Comparison of ENCODE assay signal across 10 mouse cellular contexts in genomic region chr14:75455361-75455742, GRCm38 (mm10). TPM values are rescaled to one million over a fixed set of nuclear protein-coding genes. Genes with fewer than 3 reads are reported as not detected.
A peak's percentile ranks its signal among the peaks of the same experiment; 100 is the strongest.
DNase-seq lines count a peak whose midpoint lies in the region; ATAC-seq and TF ChIP-seq lines count a peak whose summit lies in the region.
"Had no signal": no experiment of that assay in that cellular context is flagged by ENCODE, and none has a peak within 500 bp of the region (broad histone marks: within the 10 kb centered on the region; RNA-seq: fewer than 3 reads in every experiment).

No protein-coding gene starts in this region.

- H3K4me3 ChIP-seq in lung, embryonic 14.5 days (ENCODE audit: low read depth, low read length) = no peak overlapping the region
- H3K4me3 ChIP-seq in forebrain, embryonic 15.5 days = peak overlapping the region; percentile 54
- H3K4me3 ChIP-seq in intestine, postnatal 0 days (ENCODE audit: low read depth, low read length) = no peak overlapping the region
- no peak overlapping the region for H3K4me3 ChIP-seq in stomach, embryonic 15.5 days (replicated peaks)
- H3K4me3 ChIP-seq: erythroblast, embryonic 14.5 days had no signal

- no peaks in the 10 kb centered on the region for H3K9me3 ChIP-seq in lung, embryonic 14.5 days (ENCODE audit: low read depth, low read length)
- H3K9me3 ChIP-seq in forebrain, embryonic 15.5 days = no peaks in the 10 kb centered on the region
- H3K9me3 ChIP-seq in intestine, postnatal 0 days (ENCODE audit: control insufficient read depth) = no peaks in the 10 kb centered on the region
- no peaks in the 10 kb centered on the region for H3K9me3 ChIP-seq in stomach, embryonic 15.5 days

- no peak for TF ChIP-seq CTCF in lung, embryonic 14.5 days (IDR thresholded peaks at IDR 0.05; ENCODE audit: low read depth)
- TF ChIP-seq CTCF in intestine, postnatal 0 days (IDR thresholded peaks at IDR 0.05; ENCODE audit: low read depth) = no peak

- no peaks in the 10 kb centered on the region for H3K4me1 ChIP-seq in lung, embryonic 14.5 days (ENCODE audit: insufficient read depth)
- peaks cover 59% of the 10 kb centered on the region for H3K4me1 ChIP-seq in forebrain, embryonic 15.5 days
- H3K4me1 ChIP-seq in intestine, postnatal 0 days (replicated peaks; ENCODE audit: control insufficient read depth, insufficient read depth, low read length) = no peaks in the 10 kb centered on the region
- H3K4me1 ChIP-seq in stomach, embryonic 15.5 days = peaks cover 12% of the 10 kb centered on the region; the same call in 1 of the 2 replicates

- no peak overlapping the region for H3K27ac ChIP-seq in lung, embryonic 14.5 days (ENCODE audit: low read depth)
- peak overlapping the region; percentile 94 for H3K27ac ChIP-seq in forebrain, embryonic 15.5 days (replicated peaks)
- H3K27ac ChIP-seq in intestine, postnatal 0 days (ENCODE audit: low read depth, low read length) = no peak overlapping the region
- H3K27ac ChIP-seq in stomach, embryonic 15.5 days = no peak overlapping the region

- no peak overlapping the region for H3K9ac ChIP-seq in lung, embryonic 14.5 days
- peak overlapping the region; percentile 56 for H3K9ac ChIP-seq in forebrain, embryonic 15.5 days (replicated peaks)
- H3K9ac ChIP-seq in intestine, postnatal 0 days (ENCODE audit: low read depth, low read length) = no peak overlapping the region
- no peak overlapping the region for H3K9ac ChIP-seq in stomach, embryonic 15.5 days

- no peak for ATAC-seq in lung, embryonic 14.5 days (ENCODE audit: insufficient read depth)
- ATAC-seq in forebrain, embryonic 15.5 days (replicated peaks) = no peak
- no peak for ATAC-seq in intestine, postnatal 0 days
- ATAC-seq in stomach, embryonic 15.5 days (ENCODE audit: insufficient read depth, low FRiP score, low read depth) = no peak

- DNase-seq in lung, embryonic 14.5 days = no peak
- DNase-seq in lung, postnatal 36 days = no peak
- no peak for DNase-seq in T-cell, adult 2 months (ENCODE audit: low spot score)
- no peak for DNase-seq in urinary bladder, postnatal 4 days (ENCODE audit: low spot score in 2 of 2)
- DNase-seq: gastrocnemius, postnatal 25 days; kidney, adult 8-10 months had no signal

- H3K27me3 ChIP-seq in lung, embryonic 14.5 days (ENCODE audit: insufficient read depth, low read length) = peaks cover 17% of the 10 kb centered on the region; the same call in 1 of the 2 replicates
- H3K27me3 ChIP-seq in forebrain, embryonic 15.5 days = no peaks in the 10 kb centered on the region
- H3K27me3 ChIP-seq in intestine, postnatal 0 days (replicated peaks; ENCODE audit: control insufficient read depth, insufficient read depth, low read length) = peaks cover 15% of the 10 kb centered on the region; the same call in 1 of the 2 replicates
- H3K27me3 ChIP-seq in stomach, embryonic 15.5 days (replicated peaks) = 0 out of 2 replicates have a peak, but pooled peaks cover 7% of the 10 kb centered on the region

- WGBS in lung, embryonic 14.5 days = 6% methylated on average over 3 of the region's 3 CpGs
- 8% methylated on average over 3 of the region's 3 CpGs for WGBS in forebrain, embryonic 15.5 days
- 10% methylated on average over 3 of the region's 3 CpGs for WGBS in intestine, postnatal 0 days
- 11% methylated on average over 3 of the region's 3 CpGs for WGBS in stomach, embryonic 15.5 days

- peak overlapping the region; percentile 58; the same call in 1 of the 2 replicates for H3K4me2 ChIP-seq in lung, embryonic 14.5 days
- peak overlapping the region; percentile 75 for H3K4me2 ChIP-seq in forebrain, embryonic 15.5 days (replicated peaks)
- H3K4me2 ChIP-seq in intestine, postnatal 0 days (replicated peaks; ENCODE audit: low read depth) = peak overlapping the region; percentile 58
- peak overlapping the region; percentile 65; the same call in 1 of the 2 replicates for H3K4me2 ChIP-seq in stomach, embryonic 15.5 days

- H3K36me3 ChIP-seq in lung, embryonic 14.5 days (ENCODE audit: insufficient read depth) = no peaks in the 10 kb centered on the region
- H3K36me3 ChIP-seq in forebrain, embryonic 15.5 days = no peaks in the 10 kb centered on the region
- H3K36me3 ChIP-seq in intestine, postnatal 0 days (ENCODE audit: control insufficient read depth, insufficient read depth) = no peaks in the 10 kb centered on the region
- H3K36me3 ChIP-seq in stomach, embryonic 15.5 days = no peaks in the 10 kb centered on the region

RNA-seq across cellular contexts. Expression of gene Siah3, which starts 0.4 kb away (rescaled TPM):
- polyA plus RNA-seq in lung, embryonic 14.5 days (2014; fragmentation: Nextera tagmentation; extraction: Ambion mirVana) = 0.07 TPM in 1 of 2 replicates, not detected in the other
- polyA plus RNA-seq in forebrain, embryonic 15.5 days (2015; fragmentation: Nextera tagmentation; extraction: Ambion mirVana) = 3.8 and 5.2 TPM in 2 replicates
- not detected in 2 replicates for polyA plus RNA-seq in intestine, postnatal 0 days (2015; fragmentation: Nextera tagmentation; extraction: Ambion mirVana)
- polyA plus RNA-seq in stomach, embryonic 15.5 days (2015; fragmentation: Nextera tagmentation; extraction: Ambion mirVana) = 0.08 and 0.17 TPM in 2 replicates
